Mouse (Mus musculus) MEL (cell line): ENCODE measurements around the gene Ncam2. TPM values are rescaled to one million over a fixed set of nuclear protein-coding genes. Genes with fewer than 3 reads are reported as not detected.

Experiments
- DNase-seq: peaks from one replicate; pipeline ENCODE4 v3.0.0; 2011; ENCODE audit warnings: low read depth, low spot score
- H3K27ac ChIP-seq: 2 replicates; pipeline ENCODE4 v1.5.1; 2012; ENCODE audit warnings: low read depth, mild to moderate bottlenecking, control low read depth, low read length, moderate library complexity; ENCODE audit not compliant: control insufficient read depth
- H3K27me3 ChIP-seq, 2 experiments: fragments of 150-350 bp in 1 of 2; sonication (generic) in 1 of 2; 2 replicates each; pipeline ENCODE4 v1.6.1; 2012; ENCODE audit warnings: low read length in 2 of 2, mild to moderate bottlenecking in 2 of 2, improper control_type of control experiment in 1 of 2, moderate library complexity in 1 of 2; ENCODE audit not compliant: insufficient read depth in 2 of 2, control insufficient read depth in 1 of 2
- H3K36me3 ChIP-seq, 2 experiments: 2 replicates each; pipeline ENCODE4 v1.6.1; 2012 to 2014; ENCODE audit warnings: low read length in 2 of 2, improper control_type of control experiment in 1 of 2, inconsistent platforms in 1 of 2, mild to moderate bottlenecking in 1 of 2; ENCODE audit not compliant: insufficient read depth in 2 of 2, control insufficient read depth in 1 of 2
- H3K4me1 ChIP-seq, 2 experiments: fragments of 150-350 bp in 1 of 2; sonication (generic) in 1 of 2; 2 replicates each; pipeline ENCODE4 v1.6.1; 2012; ENCODE audit warnings: low read length in 2 of 2, improper control_type of control experiment in 1 of 2, mild to moderate bottlenecking in 1 of 2; ENCODE audit not compliant: insufficient read depth in 2 of 2, control insufficient read depth in 1 of 2
- H3K4me3 ChIP-seq, 2 experiments: fragments of 150-350 bp in 1 of 2; sonication (generic) in 1 of 2; 2 replicates each; pipeline ENCODE4 v1.5.1; 2012; ENCODE audit warnings: low read depth in 2 of 2, low read length in 2 of 2, mild to moderate bottlenecking in 2 of 2, moderate library complexity in 2 of 2, control low read depth in 1 of 2, improper control_type of control experiment in 1 of 2; ENCODE audit not compliant: control insufficient read depth in 1 of 2, insufficient read depth in 1 of 2
- H3K79me2 ChIP-seq: 2 replicates; pipeline ENCODE4 v1.6.1; 2012; ENCODE audit warnings: mild to moderate bottlenecking, low read length, moderate library complexity; ENCODE audit not compliant: control insufficient read depth, poor library complexity, insufficient read depth
- H3K9ac ChIP-seq: 2 replicates; pipeline ENCODE4 v1.6.1; 2012; ENCODE audit warnings: low read depth, mild to moderate bottlenecking, control low read depth, low read length, moderate library complexity; ENCODE audit not compliant: control insufficient read depth, poor library complexity, severe bottlenecking
- H3K9me3 ChIP-seq: fragments of 150-350 bp; sonication (generic); replicated peaks from 2 replicates; pipeline ENCODE4 v1.6.1; 2012; ENCODE audit warnings: mild to moderate bottlenecking, low read length, improper control_type of control experiment, moderate library complexity; ENCODE audit not compliant: insufficient read depth
- BHLHE40 ChIP-seq: IDR thresholded peaks from 2 replicates; pipeline ENCODE4 v1.6.1; 2012; ENCODE audit warnings: low read depth, mild to moderate bottlenecking, inconsistent platforms, low read length, improper control_type of control experiment, borderline replicate concordance
- CHD1 ChIP-seq: IDR thresholded peaks from 2 replicates; pipeline ENCODE4 v1.6.1; 2012; ENCODE audit warnings: low read depth, mild to moderate bottlenecking, inconsistent platforms, low read length, improper control_type of control experiment
- CHD2 ChIP-seq: IDR thresholded peaks from 2 replicates; pipeline ENCODE4 v1.6.1; 2011; ENCODE audit warnings: low read length, improper control_type of control experiment
- ELF1 ChIP-seq: IDR thresholded peaks from 2 replicates; pipeline ENCODE4 v1.6.1; 2014; ENCODE audit warnings: low read depth, mild to moderate bottlenecking, inconsistent platforms, low read length, improper control_type of control experiment, moderate library complexity
- ETS1 ChIP-seq: IDR thresholded peaks from 2 replicates; pipeline ENCODE4 v1.6.1; 2012; ENCODE audit warnings: low read depth, mild to moderate bottlenecking, inconsistent platforms, low read length, improper control_type of control experiment, moderate library complexity
- GATA1 ChIP-seq: IDR thresholded peaks from 2 replicates; pipeline ENCODE4 v1.6.1; 2011; ENCODE audit warnings: low read depth, low read length, improper control_type of control experiment
- HCFC1 ChIP-seq: IDR thresholded peaks from 2 replicates; pipeline ENCODE4 v1.6.1; 2012; ENCODE audit warnings: low read depth, mild to moderate bottlenecking, inconsistent platforms, low read length, improper control_type of control experiment, moderate library complexity
- JUND ChIP-seq: IDR thresholded peaks from 2 replicates; pipeline ENCODE4 v1.6.1; 2011; ENCODE audit warnings: low read depth, mild to moderate bottlenecking, improper control_type of control experiment, low read length
- MAZ ChIP-seq: IDR thresholded peaks from 2 replicates; pipeline ENCODE4 v1.6.1; 2012; ENCODE audit warnings: low read depth, mild to moderate bottlenecking, inconsistent platforms, low read length, improper control_type of control experiment
- MEF2A ChIP-seq: IDR thresholded peaks from 2 replicates; pipeline ENCODE4 v1.6.1; 2014; ENCODE audit warnings: low read depth, mild to moderate bottlenecking, inconsistent platforms, low read length, improper control_type of control experiment; ENCODE audit not compliant: poor library complexity, insufficient replicate concordance, severe bottlenecking; ENCODE audit errors: extremely low read depth
- MXI1 ChIP-seq: IDR thresholded peaks from 2 replicates; pipeline ENCODE4 v1.6.1; 2011; ENCODE audit warnings: mild to moderate bottlenecking, low read depth, low read length, improper control_type of control experiment
- MYC ChIP-seq: IDR thresholded peaks from 2 replicates; pipeline ENCODE4 v1.6.1; 2011; ENCODE audit warnings: low read depth, mild to moderate bottlenecking, low read length, improper control_type of control experiment, moderate library complexity
- NRF1 ChIP-seq: IDR thresholded peaks from 2 replicates; pipeline ENCODE4 v1.6.1; 2014; ENCODE audit warnings: low read depth, mild to moderate bottlenecking, inconsistent platforms, low read length, improper control_type of control experiment, moderate library complexity; ENCODE audit not compliant: poor library complexity, insufficient read depth, severe bottlenecking
- POLR2AphosphoS2 ChIP-seq: IDR thresholded peaks from 2 replicates; pipeline ENCODE4 v1.6.1; 2011; ENCODE audit warnings: low read length, improper control_type of control experiment
- RCOR1 ChIP-seq: IDR thresholded peaks from 2 replicates; pipeline ENCODE4 v1.6.1; 2012; ENCODE audit warnings: low read depth, mild to moderate bottlenecking, inconsistent platforms, low read length, improper control_type of control experiment
- SMC3 ChIP-seq: IDR thresholded peaks from 2 replicates; pipeline ENCODE4 v1.6.1; 2011; ENCODE audit warnings: low read depth, low read length, improper control_type of control experiment
- TBP ChIP-seq: IDR thresholded peaks from 2 replicates; pipeline ENCODE4 v1.8.0; 2011; ENCODE audit warnings: low read depth, low read length, improper control_type of control experiment
- ZKSCAN1 ChIP-seq: IDR thresholded peaks from 2 replicates; pipeline ENCODE4 v1.6.1; 2012; ENCODE audit warnings: low read depth, mild to moderate bottlenecking, inconsistent platforms, low read length, improper control_type of control experiment, moderate library complexity
- ZMIZ1 ChIP-seq: IDR thresholded peaks from 2 replicates; pipeline ENCODE4 v1.6.1; 2012; ENCODE audit warnings: low read depth, mild to moderate bottlenecking, inconsistent platforms, low read length, improper control_type of control experiment, moderate library complexity
- ZNF384 ChIP-seq: IDR thresholded peaks from 2 replicates; pipeline ENCODE4 v1.6.1; 2012; ENCODE audit warnings: low read depth, mild to moderate bottlenecking, inconsistent platforms, low read length, improper control_type of control experiment
- polyA plus RNA-seq, 2 experiments: library from polyadenylated mRNA; stranded (reverse) in 1 of 2; unstranded in 1 of 2; fragments of >175 nt in 1 of 2; fragments of >200 nt in 1 of 2; gene quantifications; 2 replicates each; pipeline versions ENCODE4 v1.2.1 to v1.2.4; 2012; ENCODE audit warnings: low replicate concordance in 2 of 2, low read depth in 1 of 2; ENCODE audit not compliant: insufficient read length in 2 of 2, insufficient read depth in 1 of 2, missing spikeins in 1 of 2
- total RNA-seq: library from RNA; depleted of rRNA; stranded (reverse); fragments of 300-350 nt; gene quantifications from 2 replicates; pipeline ENCODE4 v1.2.3, GENCODE M21; 2012

The Ncam2 gene
- total and polyA plus RNA-seq, 3 experiments, result not detected

- Histone ChIP-seq H3K27me3 (no peaks in the 10 kb centered on the region), H3K9me3 (no peaks in the 10 kb centered on the region), H3K79me2 (no peaks in the 10 kb centered on the region), H3K4me3 (peak overlapping the region in 1 of 2 experiments; percentile 4; a peak in 1 of 4 replicates), H3K27ac (no peak overlapping the region), H3K4me1 (no peaks in the 10 kb centered on the region), H3K36me3 (no peaks in the 10 kb centered on the region), H3K9ac (no peak overlapping the region)
- TF ChIP-seq CHD1, result no peak
- TF ChIP-seq MXI1, result no peak
- no peak for TF ChIP-seq MAZ
- no peak for TF ChIP-seq ELF1
- TF ChIP-seq ZNF384, result peak; percentile 72
- DNase-seq, result no peak
Observed at GRCm38 (mm10) chr16:81179801-81180200, 20.7 kb upstream of the Ncam2 start.

GRCm38 (mm10) chr16:81187579-81188179 lies 12.8 kb upstream of the Ncam2 start:
- Histone ChIP-seq H3K79me2 (no peaks in the 10 kb centered on the region), H3K27ac (no peak overlapping the region), H3K4me1 (no peaks in the 10 kb centered on the region), H3K36me3 (no peaks in the 10 kb centered on the region), H3K27me3 (no peaks in the 10 kb centered on the region), H3K9me3 (no peaks in the 10 kb centered on the region), H3K4me3 (no peak overlapping the region), H3K9ac (no peak overlapping the region)
- no peak for TF ChIP-seq HCFC1
- no peak for TF ChIP-seq ETS1
- TF ChIP-seq ZNF384, result no peak
- no peak for TF ChIP-seq SMC3
- no peak for TF ChIP-seq TBP
- TF ChIP-seq GATA1, result no peak
- TF ChIP-seq ZKSCAN1, result no peak
- TF ChIP-seq NRF1, result no peak
- TF ChIP-seq BHLHE40, result no peak
- TF ChIP-seq POLR2AphosphoS2, result no peak
- no peak for TF ChIP-seq JUND
- TF ChIP-seq CHD2, result no peak
- TF ChIP-seq RCOR1, result no peak
- no peak for TF ChIP-seq ZMIZ1
- TF ChIP-seq CHD1, result no peak
- no peak for TF ChIP-seq MEF2A
- TF ChIP-seq MYC, result no peak
- DNase-seq, result no peak
